Comparison of ENCODE assay signal across 10 mouse cellular contexts in genomic region chr4:155283585-155283984, GRCm38 (mm10). TPM values are rescaled to one million over a fixed set of nuclear protein-coding genes. Genes with fewer than 3 reads are reported as not detected.
DNase-seq lines count a peak whose midpoint lies in the region; ATAC-seq and TF ChIP-seq lines count a peak whose summit lies in the region.
"Had no signal": no experiment of that assay in that cellular context is flagged by ENCODE, and none has a peak within 500 bp of the region (broad histone marks: within the 10 kb centered on the region; RNA-seq: fewer than 3 reads in every experiment).

No protein-coding gene starts in this region.

- ATAC-seq in megakaryocyte, adult 5-6 weeks (ENCODE audit: poor library complexity, severe bottlenecking): no peak
- no peak for ATAC-seq in intestine, embryonic 14.5 days (replicated peaks; ENCODE audit: low FRiP score, low TSS enrichment, low read depth)
- no peak for ATAC-seq in stomach, embryonic 15.5 days (ENCODE audit: insufficient read depth, low FRiP score, low read depth)
- no peak for ATAC-seq in liver, embryonic 12.5 days

- no peaks in the 10 kb centered on the region for H3K36me3 ChIP-seq in megakaryocyte, embryonic 14.5 days (replicated peaks; ENCODE audit: low read length)
- no peaks in the 10 kb centered on the region for H3K36me3 ChIP-seq in intestine, embryonic 14.5 days (ENCODE audit: control insufficient read depth, insufficient read depth, low read length)
- H3K36me3 ChIP-seq in stomach, embryonic 15.5 days: no peaks in the 10 kb centered on the region
- no peaks in the 10 kb centered on the region for H3K36me3 ChIP-seq in liver, embryonic 12.5 days

- H3K27ac ChIP-seq in gastrocnemius, adult 2 months: peak overlapping the region; percentile 62
- peak overlapping the region; percentile 58 for H3K27ac ChIP-seq in intestine, embryonic 14.5 days (ENCODE audit: low read depth)
- peak overlapping the region; percentile 78 for H3K27ac ChIP-seq in stomach, embryonic 15.5 days
- no peak overlapping the region for H3K27ac ChIP-seq in liver, embryonic 12.5 days

- TF ChIP-seq CTCF in gastrocnemius, adult 2 months (IDR thresholded peaks at IDR 0.05): no peak

- no peaks in the 10 kb centered on the region for H3K9me3 ChIP-seq in megakaryocyte, embryonic 14.5 days
- H3K9me3 ChIP-seq in intestine, embryonic 14.5 days (ENCODE audit: control insufficient read depth, low read length): no peaks in the 10 kb centered on the region
- no peaks in the 10 kb centered on the region for H3K9me3 ChIP-seq in stomach, embryonic 15.5 days
- no peaks in the 10 kb centered on the region for H3K9me3 ChIP-seq in liver, embryonic 12.5 days (replicated peaks)

- H3K27me3 ChIP-seq in megakaryocyte, embryonic 14.5 days (replicated peaks): peaks cover 59% of the 10 kb centered on the region
- H3K27me3 ChIP-seq in intestine, embryonic 14.5 days (replicated peaks; ENCODE audit: control insufficient read depth, insufficient read depth, low read length): no peaks in the 10 kb centered on the region
- H3K27me3 ChIP-seq in stomach, embryonic 15.5 days (replicated peaks): no peaks in the 10 kb centered on the region
- H3K27me3 ChIP-seq in liver, embryonic 12.5 days (replicated peaks): peaks cover 6% of the 10 kb centered on the region

- H3K4me2 ChIP-seq in intestine, embryonic 14.5 days (ENCODE audit: low read length): peak overlapping the region; percentile 40
- peak overlapping the region; percentile 35 for H3K4me2 ChIP-seq in stomach, embryonic 15.5 days
- no peak overlapping the region for H3K4me2 ChIP-seq in liver, embryonic 12.5 days

- 61% methylated on average over 9 of the region's 9 CpGs for WGBS in intestine, embryonic 14.5 days
- 56% methylated on average over 9 of the region's 9 CpGs for WGBS in stomach, embryonic 15.5 days
- 55% methylated on average over 9 of the region's 9 CpGs for WGBS in liver, embryonic 12.5 days (ENCODE audit: insufficient replicate concordance)

- H3K4me1 ChIP-seq in megakaryocyte, embryonic 14.5 days: peaks cover 52% of the 10 kb centered on the region
- H3K4me1 ChIP-seq in intestine, embryonic 14.5 days (replicated peaks; ENCODE audit: control insufficient read depth, insufficient read depth, low read length): peaks cover 36% of the 10 kb centered on the region
- H3K4me1 ChIP-seq in stomach, embryonic 15.5 days: peaks cover 32% of the 10 kb centered on the region
- H3K4me1 ChIP-seq in liver, embryonic 12.5 days: no peaks in the 10 kb centered on the region

- DNase-seq in gastrocnemius, adult 2 months: no peak
- DNase-seq in gastrocnemius, postnatal 10 days: no peak
- no peak for DNase-seq in intestine, embryonic 14.5 days (ENCODE audit: low spot score)
- DNase-seq in ovary, postnatal 10 days (ENCODE audit: low spot score): no peak
- DNase-seq: adrenal gland, adult 2 months; thymus, postnatal 4 days had no signal

- 0 out of 2 replicates have a peak overlapping the region, but pooled peaks have one; percentile 1 for H3K9ac ChIP-seq in intestine, embryonic 14.5 days (ENCODE audit: low read length)
- no peak overlapping the region for H3K9ac ChIP-seq in stomach, embryonic 15.5 days
- H3K9ac ChIP-seq in liver, embryonic 12.5 days: no peak overlapping the region

- peak overlapping the region; percentile 53 for H3K4me3 ChIP-seq in gastrocnemius, adult 2 months
- H3K4me3 ChIP-seq in megakaryocyte, embryonic 14.5 days (replicated peaks): peak overlapping the region; percentile 48
- 0 out of 2 replicates have a peak overlapping the region, but pooled peaks have one; percentile 6 for H3K4me3 ChIP-seq in intestine, embryonic 14.5 days (ENCODE audit: low read depth, low read length)
- H3K4me3 ChIP-seq in stomach, embryonic 15.5 days (replicated peaks): no peak overlapping the region
- H3K4me3 ChIP-seq in liver, embryonic 12.5 days: no peak overlapping the region

- intact Hi-C loops in gastrocnemius, adult 2 months (cut with DNase I): no loop called here

RNA-seq across cellular contexts. Expression of gene Faap20, which starts 34.0 kb away (rescaled TPM):
- 1 to 10 TPM; 4.6 to 6.1 TPM for total RNA-seq in gastrocnemius, adult 2 months (2021)
- total RNA-seq in gastrocnemius, postnatal 10 days (2021): 10 to 100 TPM; 18.9 to 26.4 TPM
- 51.4 and 87.5 TPM in 2 replicates for polyA plus RNA-seq in megakaryocyte, embryonic 14.5 days (2012; ENCODE audit: insufficient read depth, low replicate concordance)
- 32.6 and 34.2 TPM in 2 replicates for total RNA-seq in megakaryocyte, adult 5-6 weeks (2015)
- total RNA-seq in megakaryocyte, adult 5-6 weeks (2017): 11.7 and 18.3 TPM in 2 replicates
- 74.6 and 81.2 TPM in 2 replicates for polyA plus RNA-seq in intestine, embryonic 14.5 days (2014; fragmentation: Nextera tagmentation; extraction: Ambion mirVana)
- polyA plus RNA-seq in stomach, embryonic 15.5 days (2015; fragmentation: Nextera tagmentation; extraction: Ambion mirVana): 64.5 and 65.8 TPM in 2 replicates
- 25.8 and 31.2 TPM in 2 replicates for polyA plus RNA-seq in liver, embryonic 12.5 days (2016; fragmentation: Nextera tagmentation; extraction: Ambion mirVana)

Comparison
In these comparisons a context has a peak if more than half of its experiments do, and no peak if none do; other contexts are left out.
1. H3K4me3 ChIP-seq: peak in gastrocnemius, adult 2 months (single experiment), megakaryocyte, embryonic 14.5 days (single experiment) and intestine, embryonic 14.5 days (single experiment); none in stomach, embryonic 15.5 days (single experiment) and liver, embryonic 12.5 days (single experiment).